Mouse (Mus musculus): ENCODE measurements around the gene Clec18a.

DNA sequence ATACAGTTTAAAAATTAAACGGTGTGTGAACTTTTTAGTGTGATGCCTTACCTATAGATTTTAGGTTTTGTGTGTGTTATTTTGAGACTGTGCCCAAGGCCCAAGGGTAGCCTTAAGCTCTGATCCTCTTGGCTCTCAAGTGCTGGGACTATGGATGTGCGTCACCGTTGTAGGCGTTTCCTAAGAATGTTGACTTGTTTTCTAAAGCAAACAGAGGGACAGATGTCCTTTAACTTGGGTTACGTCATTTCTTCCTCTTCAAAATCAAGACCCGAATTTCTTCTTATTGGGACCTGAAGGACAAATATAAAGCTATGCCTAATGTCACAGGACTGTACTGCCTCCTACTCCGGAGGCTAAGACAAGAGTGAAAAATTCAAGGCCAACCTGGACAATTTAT, 59.3 kb downstream of the Clec18a start, which contains the start of gene Aars:
- no peak for TF ChIP-seq CTCF (IDR thresholded peaks at IDR 0.05)
- no peak for TF ChIP-seq EP300 (IDR thresholded peaks at IDR 0.05)

All from lung, postnatal 0 days (tissue).